Mouse (Mus musculus) liver, embryonic 11.5 days (tissue): ENCODE results near the gene Zan. TPM values are rescaled to one million over a fixed set of nuclear protein-coding genes. Genes with fewer than 3 reads are reported as not detected.

ENCODE experiments used
- ATAC-seq: fragments of 200-750 bp; cut with Nextera tagmentation; replicated peaks from 2 replicates; pipeline ENCODE4 v1.8.0; 2017; ENCODE audit warnings: moderate number of reproducible peaks, mild to moderate bottlenecking, moderate TSS enrichment, moderate library complexity; ENCODE audit not compliant: low FRiP score
- DNase-seq: peaks from one replicate; pipeline ENCODE4 v3.0.0-alpha.2; 2017; ENCODE audit warnings: low spot score
- H3K27ac ChIP-seq: fragments of 300-500 bp; sonication (generic); 2 replicates; pipeline ENCODE4 v1.5.1; 2014; ENCODE audit warnings: mild to moderate bottlenecking, low read depth, low read length, control low read depth
- H3K27me3 ChIP-seq: fragments of 300-500 bp; sonication (generic); replicated peaks from 2 replicates; pipeline ENCODE4 v1.6.1; 2014; ENCODE audit warnings: low read length, mixed read lengths; ENCODE audit not compliant: control insufficient read depth, insufficient read depth
- H3K36me3 ChIP-seq: fragments of 300-500 bp; sonication (generic); 2 replicates; pipeline ENCODE4 v1.6.1; 2014; ENCODE audit warnings: mild to moderate bottlenecking, low read length, moderate library complexity, mixed read lengths; ENCODE audit not compliant: control insufficient read depth, insufficient read depth
- H3K4me1 ChIP-seq: fragments of 300-500 bp; sonication (generic); replicated peaks from 2 replicates; pipeline ENCODE4 v1.6.1; 2014; ENCODE audit warnings: low read length, mixed read lengths; ENCODE audit not compliant: control insufficient read depth, insufficient read depth
- H3K4me2 ChIP-seq: fragments of 300-500 bp; sonication (generic); 2 replicates; pipeline ENCODE4 v1.6.1; 2014; ENCODE audit warnings: mild to moderate bottlenecking, control low read depth, moderate library complexity
- H3K4me3 ChIP-seq: fragments of 300-500 bp; sonication (generic); 2 replicates; pipeline ENCODE4 v1.5.1; 2014; ENCODE audit warnings: low read depth, low read length, control low read depth
- H3K9ac ChIP-seq: fragments of 300-500 bp; sonication (generic); 2 replicates; pipeline ENCODE4 v1.6.1; 2014; ENCODE audit warnings: low read depth, low read length, control low read depth
- H3K9me3 ChIP-seq: fragments of 300-500 bp; sonication (generic); 2 replicates; pipeline ENCODE4 v1.6.1; 2016; ENCODE audit warnings: low read length, inconsistent platforms, mixed read lengths; ENCODE audit not compliant: control insufficient read depth
- WGBS: fragments of 180-500 bp; shearing (Covaris S2); extraction: QIAGEN DNeasy Blood & Tissue Kit; methylation state at CpG from one replicate; pipeline ENCODE4 v1.1.7; 2014; 5-methylcytosine and 5-hydroxymethylcytosine counted together
- polyA plus RNA-seq: library from polyadenylated mRNA; unstranded; fragments of >200 nt; fragmentation: Nextera tagmentation; extraction: Ambion mirVana; gene quantifications from 2 replicates; pipeline ENCODE4 v1.2.1, GENCODE M21; 2014

Gene Zan
- polyA plus RNA-seq, 1 experiment from 2014 or later = 0.49 TPM

DNA sequence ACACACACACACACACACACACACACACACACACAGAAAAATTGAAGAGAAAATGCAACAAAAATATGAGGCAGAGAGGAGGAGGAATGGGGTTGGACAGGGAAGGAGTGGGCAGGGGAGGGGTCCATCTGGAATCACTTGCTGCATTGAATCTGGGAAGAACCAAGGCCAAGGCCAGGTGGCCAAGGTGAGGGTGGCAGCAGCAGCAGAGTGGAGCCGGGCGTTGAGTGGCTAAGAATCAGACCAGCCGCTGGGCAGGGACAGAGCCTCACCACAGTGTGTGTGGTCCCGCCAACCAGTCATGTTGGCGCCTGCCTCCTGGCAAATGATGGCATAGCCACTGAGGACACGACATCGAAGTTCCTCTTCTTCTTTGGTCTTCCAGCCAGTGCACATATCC lies 93.4 kb downstream of the Zan start:
- no peaks in the 10 kb centered on the region for H3K36me3 ChIP-seq
- WGBS = 80% methylated on average over 7 of the region's 7 CpGs
- H3K9me3 ChIP-seq = no peaks in the 10 kb centered on the region
- no peak overlapping the region for H3K4me2 ChIP-seq
- no peak overlapping the region for H3K9ac ChIP-seq
- DNase-seq = no peak
- no peaks in the 10 kb centered on the region; the same call in 1 of the 2 replicates for H3K4me1 ChIP-seq
- H3K4me3 ChIP-seq = no peak overlapping the region
- ATAC-seq = no peak
- no peak overlapping the region for H3K27ac ChIP-seq
- H3K27me3 ChIP-seq = no peaks in the 10 kb centered on the region

DNA sequence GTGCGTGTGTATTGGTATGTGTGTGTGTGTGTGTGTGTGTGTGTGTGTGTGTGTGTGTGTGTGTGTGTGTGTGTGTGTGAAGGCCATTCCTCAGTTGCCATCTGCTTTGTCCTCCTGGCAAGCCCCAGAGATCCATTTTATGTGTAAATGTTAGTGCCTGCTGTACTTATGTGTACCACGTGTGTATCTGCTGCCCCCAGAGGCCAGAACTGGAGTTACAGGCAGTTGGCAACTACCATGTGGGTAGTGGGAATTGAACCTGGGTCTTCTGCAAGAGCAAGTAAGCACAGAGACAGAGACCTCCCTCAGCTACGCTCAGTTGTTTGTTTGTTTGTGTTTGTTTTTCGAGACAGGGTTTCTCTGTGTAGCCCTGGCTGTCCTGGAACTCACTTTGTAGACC lies 95.7 kb downstream of the Zan start:
- ATAC-seq = no peak
- no peak for DNase-seq
- no peaks in the 10 kb centered on the region for H3K9me3 ChIP-seq

DNA sequence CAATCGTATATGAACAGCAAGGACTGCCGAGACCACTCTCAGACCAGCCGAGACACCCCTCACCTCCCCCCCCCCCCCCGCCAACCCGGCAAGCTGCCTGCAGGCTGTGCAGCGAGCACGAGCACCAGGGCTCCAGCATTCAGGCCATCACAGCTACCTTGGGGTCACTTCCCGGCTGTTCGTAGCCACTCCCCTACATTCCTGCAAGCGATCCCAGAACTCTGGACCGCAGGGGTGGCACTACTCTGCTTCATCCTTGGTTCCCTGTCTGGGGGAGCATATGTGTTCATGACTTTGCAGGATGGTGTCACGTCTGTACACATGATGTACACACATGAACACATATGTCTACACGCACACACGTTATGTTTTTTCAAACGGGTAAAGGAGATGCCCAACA lies 99.3 kb downstream of the Zan start:
- H3K36me3 ChIP-seq = peaks cover 6% of the 10 kb centered on the region
- ATAC-seq = no peak
- no peak overlapping the region for H3K4me3 ChIP-seq
- no peaks in the 10 kb centered on the region for H3K9me3 ChIP-seq
- no peaks in the 10 kb centered on the region; the same call in 1 of the 2 replicates for H3K4me1 ChIP-seq
- 33% methylated on average over 12 of the region's 15 CpGs for WGBS
- no peak overlapping the region for H3K27ac ChIP-seq
- H3K27me3 ChIP-seq = no peaks in the 10 kb centered on the region
- no peak for DNase-seq
- H3K4me2 ChIP-seq = no peak overlapping the region
- no peak overlapping the region for H3K9ac ChIP-seq

More for the DNA sequence above, 95.7 kb downstream of the Zan start:
- no peak overlapping the region for H3K4me2 ChIP-seq
- H3K36me3 ChIP-seq = no peaks in the 10 kb centered on the region
- 52% methylated on average over 4 of the region's 4 CpGs for WGBS
- no peak overlapping the region for H3K9ac ChIP-seq
- H3K4me1 ChIP-seq = no peaks in the 10 kb centered on the region; the same call in 1 of the 2 replicates
- H3K4me3 ChIP-seq = no peak overlapping the region
- no peak overlapping the region for H3K27ac ChIP-seq
- no peaks in the 10 kb centered on the region for H3K27me3 ChIP-seq

DNA sequence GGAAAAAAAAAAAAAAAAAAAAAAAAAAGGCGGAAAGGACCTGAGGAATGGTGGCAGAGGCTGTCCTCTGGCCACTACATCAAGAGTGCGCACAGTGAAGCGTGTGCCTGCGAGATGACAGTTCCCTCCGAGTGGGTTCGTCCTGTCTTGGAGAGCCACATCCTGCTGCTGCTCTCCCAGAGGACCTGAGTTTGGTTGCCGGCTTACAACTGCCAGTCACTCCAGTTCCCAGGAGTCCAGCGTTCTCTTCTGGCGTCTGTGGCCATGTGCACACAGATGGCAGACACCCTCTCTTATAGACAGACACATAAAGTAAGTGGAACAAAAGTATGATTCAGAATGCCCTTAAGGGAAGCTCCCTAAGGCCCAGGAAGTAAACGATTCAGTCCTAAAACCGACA lies 99.7 kb downstream of the Zan start:
- no peak overlapping the region for H3K4me3 ChIP-seq
- DNase-seq (peak; percentile 39), ATAC-seq (no peak)
- peak overlapping the region; percentile 43; the same call in 1 of the 2 replicates for H3K27ac ChIP-seq
- no peak overlapping the region for H3K9ac ChIP-seq
- H3K4me2 ChIP-seq = no peak overlapping the region; the same call in 1 of the 2 replicates
- no peaks in the 10 kb centered on the region for H3K27me3 ChIP-seq
- H3K36me3 ChIP-seq = peaks cover 10% of the 10 kb centered on the region
- WGBS = 36% methylated on average over 10 of the region's 11 CpGs
- no peaks in the 10 kb centered on the region for H3K9me3 ChIP-seq
- H3K4me1 ChIP-seq = no peaks in the 10 kb centered on the region; the same call in 1 of the 2 replicates

DNA sequence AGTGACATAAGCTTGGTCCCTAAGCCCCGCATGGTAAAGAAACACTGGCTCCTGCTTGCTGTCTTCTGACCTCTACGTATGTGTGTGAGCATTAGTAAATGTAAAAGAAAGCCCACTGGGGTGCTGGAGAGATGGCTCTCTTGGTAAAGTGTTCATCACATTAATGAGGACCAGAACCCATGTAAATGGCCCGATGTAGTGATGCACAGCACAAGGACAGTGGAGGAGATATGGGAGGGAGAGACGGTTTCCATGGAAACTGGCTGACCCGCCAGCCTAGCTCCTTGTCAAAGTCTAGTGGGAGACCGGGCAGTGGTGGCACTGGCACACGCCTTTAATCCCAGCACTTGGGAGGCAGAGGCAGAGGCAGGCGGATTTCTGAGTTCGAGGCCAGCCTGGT lies 100.1 kb downstream of the Zan start:
- Histone ChIP-seq H3K4me2 (no peak overlapping the region), H3K27ac (no peak overlapping the region), H3K9ac (no peak overlapping the region), H3K36me3 (peaks cover 15% of the 10 kb centered on the region), H3K9me3 (no peaks in the 10 kb centered on the region), H3K4me1 (no peaks in the 10 kb centered on the region; the same call in 1 of the 2 replicates), H3K4me3 (no peak overlapping the region), H3K27me3 (no peaks in the 10 kb centered on the region)
- ATAC-seq (0 out of 2 replicates have a peak, but pooled peaks have one; percentile 27), DNase-seq (no peak)
- WGBS = 62% methylated on average over 9 of the region's 9 CpGs

DNA sequence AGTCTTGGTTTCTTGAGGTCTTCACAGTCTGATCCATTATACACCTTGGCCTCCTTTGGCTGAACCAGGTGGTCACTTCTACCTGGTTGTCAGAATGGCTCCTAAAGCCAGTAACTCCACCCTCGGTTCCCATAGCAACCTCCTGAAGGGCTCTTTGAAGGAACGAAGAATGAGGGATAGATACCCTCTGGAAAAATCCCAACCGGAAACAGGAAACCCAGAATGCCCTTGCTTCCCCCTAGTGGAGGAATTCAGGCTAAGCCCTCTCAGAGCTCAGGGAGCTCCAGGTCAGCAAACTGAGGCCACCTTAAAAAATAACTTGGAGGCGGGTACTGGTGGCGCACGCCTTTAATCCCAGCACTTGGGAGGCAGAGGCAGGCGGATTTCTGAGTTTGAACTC lies 100.7 kb downstream of the Zan start:
- Histone ChIP-seq H3K27me3 (no peaks in the 10 kb centered on the region), H3K9me3 (no peaks in the 10 kb centered on the region), H3K27ac (no peak overlapping the region), H3K4me2 (no peak overlapping the region), H3K4me1 (no peaks in the 10 kb centered on the region; the same call in 1 of the 2 replicates), H3K9ac (no peak overlapping the region), H3K4me3 (no peak overlapping the region), H3K36me3 (peaks cover 18% of the 10 kb centered on the region)
- 34% methylated on average over 7 of the region's 7 CpGs for WGBS
- ATAC-seq (no peak), DNase-seq (no peak)

DNA sequence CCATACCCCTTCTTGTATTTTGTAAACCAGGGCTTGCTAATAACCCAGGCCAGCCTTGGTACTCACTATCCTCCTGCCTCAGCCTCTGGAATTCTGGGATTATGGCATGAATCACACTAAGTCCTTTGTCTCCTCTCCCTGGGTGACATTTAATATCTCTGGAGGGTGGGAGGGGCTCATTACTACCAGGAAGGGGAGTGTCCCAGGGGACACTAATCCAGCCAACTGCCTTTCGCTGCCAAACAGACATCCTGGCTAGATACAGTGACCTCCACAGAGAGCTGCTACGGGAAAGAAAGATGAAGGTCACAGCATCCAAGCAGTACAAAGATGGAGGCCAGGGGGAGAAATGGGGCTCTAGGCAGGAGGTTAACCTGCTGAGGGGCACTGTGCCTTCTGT lies 101.2 kb downstream of the Zan start:
- no peak overlapping the region for H3K9ac ChIP-seq
- WGBS = 54% methylated on average over 2 of the region's 2 CpGs
- no peaks in the 10 kb centered on the region for H3K27me3 ChIP-seq
- DNase-seq = no peak
- no peak for ATAC-seq
- H3K36me3 ChIP-seq = peaks cover 18% of the 10 kb centered on the region
- H3K27ac ChIP-seq = no peak overlapping the region
- no peak overlapping the region for H3K4me2 ChIP-seq
- H3K4me3 ChIP-seq = no peak overlapping the region
- no peaks in the 10 kb centered on the region for H3K9me3 ChIP-seq
- no peaks in the 10 kb centered on the region; the same call in 1 of the 2 replicates for H3K4me1 ChIP-seq

DNA sequence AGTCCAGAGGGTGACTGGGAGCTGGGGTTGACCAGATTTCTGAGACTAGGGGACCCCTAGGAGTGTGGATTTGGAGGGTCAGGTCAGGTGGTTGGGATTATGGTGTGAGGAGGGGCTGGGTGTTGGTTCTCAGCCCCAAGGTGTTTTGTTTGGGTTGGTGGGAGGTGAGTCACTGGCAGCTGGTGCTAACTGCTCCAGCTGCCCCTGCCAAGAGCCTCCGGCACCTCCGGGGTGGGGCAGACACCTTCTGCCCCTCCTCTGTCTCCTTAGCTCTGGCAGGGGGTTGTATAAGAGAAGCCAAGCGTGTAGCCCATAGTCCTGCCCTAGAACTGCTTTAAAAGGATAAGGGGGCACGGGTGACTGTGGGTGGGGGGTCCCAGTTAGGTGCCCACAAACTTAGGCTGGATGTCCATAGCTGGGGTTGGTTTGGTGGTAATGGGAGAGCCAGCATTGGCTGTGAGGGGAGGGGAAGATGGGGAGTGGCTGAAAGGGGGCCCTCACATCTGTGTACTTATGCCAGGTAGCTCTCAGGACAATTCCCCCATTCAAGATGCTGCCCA lies 102.3 kb downstream of the Zan start:
- no peaks in the 10 kb centered on the region for H3K27me3 ChIP-seq
- H3K4me2 ChIP-seq = no peak overlapping the region
- no peak for DNase-seq
- WGBS = 74% methylated on average over 4 of the region's 4 CpGs
- no peak overlapping the region for H3K27ac ChIP-seq
- H3K36me3 ChIP-seq = peaks cover 26% of the 10 kb centered on the region
- ATAC-seq = no peak
- H3K4me1 ChIP-seq = no peaks in the 10 kb centered on the region; the same call in 1 of the 2 replicates
- H3K4me3 ChIP-seq = no peak overlapping the region
- no peaks in the 10 kb centered on the region for H3K9me3 ChIP-seq
- H3K9ac ChIP-seq = no peak overlapping the region

DNA sequence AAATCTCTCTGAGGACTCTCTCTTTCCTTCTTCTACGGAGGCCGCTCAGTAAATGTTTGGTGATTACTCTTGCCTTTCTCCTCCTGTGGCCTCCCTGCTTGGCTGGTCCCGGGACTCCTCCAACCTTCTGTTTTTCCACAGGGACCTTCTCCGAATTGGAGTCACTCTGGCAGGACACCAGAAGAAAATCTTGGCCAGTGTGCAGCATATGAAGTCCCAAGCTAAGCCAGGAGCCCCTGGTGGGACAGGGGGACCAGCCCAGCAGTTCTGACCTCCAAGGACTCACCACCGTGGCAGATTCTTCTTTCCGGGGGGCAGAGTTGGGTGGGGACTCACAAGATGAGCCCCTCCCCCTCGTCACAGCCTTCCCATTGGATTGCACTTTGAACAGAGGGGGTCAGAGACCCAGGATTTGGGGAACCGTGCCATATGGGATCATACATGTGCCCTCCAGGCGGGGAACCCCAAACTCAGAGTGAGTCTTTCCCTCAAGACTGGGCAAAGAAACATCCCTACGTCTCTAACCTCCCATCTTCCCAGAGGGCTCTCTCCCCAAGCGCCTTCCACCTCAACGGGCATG lies 103.4 kb downstream of the Zan start:
- Histone ChIP-seq H3K4me1 (no peaks in the 10 kb centered on the region), H3K4me2 (no peak overlapping the region), H3K27ac (no peak overlapping the region), H3K36me3 (peaks cover 32% of the 10 kb centered on the region), H3K9ac (no peak overlapping the region), H3K9me3 (no peaks in the 10 kb centered on the region), H3K4me3 (no peak overlapping the region), H3K27me3 (no peaks in the 10 kb centered on the region)
- ATAC-seq = no peak
- no peak for DNase-seq
- 80% methylated on average over 12 of the region's 12 CpGs for WGBS
